Mouse (Mus musculus): ENCODE measurements around the gene Gpr161.

- TF ChIP-seq CTCF (IDR thresholded peaks at IDR 0.05; ENCODE audit: control insufficient read depth, insufficient read depth, insufficient read length) (no peak), USF1 (IDR thresholded peaks at IDR 0.05; ENCODE audit: low read depth) (no peak), MYOD1 (IDR thresholded peaks at IDR 0.05; ENCODE audit: control insufficient read depth, insufficient read length, low read depth) (no peak), FOSL1 (IDR thresholded peaks at IDR 0.05; ENCODE audit: insufficient read depth, low read length, poor library complexity, severe bottlenecking) (no peak), MAX (IDR thresholded peaks at IDR 0.05) (no peak)
Observed at GRCm38 (mm10) chr1:165342126-165342525, 46.5 kb downstream of the Gpr161 start.
